Mouse (Mus musculus) cerebellum, adult 2 months (tissue): Measurements from ENCODE around the gene Wdr5.

Experiments
- CTCF ChIP-seq: fragments of 200-500 bp; IDR thresholded peaks from 2 replicates; pipeline ENCODE4 v1.5.1; 2011; ENCODE audit warnings: low read depth, mild to moderate bottlenecking, control low read depth, low read length, moderate library complexity, borderline replicate concordance; ENCODE audit not compliant: insufficient read depth
- POLR2A ChIP-seq: fragments of 200-500 bp; IDR thresholded peaks from 2 replicates; pipeline ENCODE4 v1.6.1; 2011; ENCODE audit warnings: low read length, control low read depth, borderline replicate concordance; ENCODE audit not compliant: insufficient read depth

DNA sequence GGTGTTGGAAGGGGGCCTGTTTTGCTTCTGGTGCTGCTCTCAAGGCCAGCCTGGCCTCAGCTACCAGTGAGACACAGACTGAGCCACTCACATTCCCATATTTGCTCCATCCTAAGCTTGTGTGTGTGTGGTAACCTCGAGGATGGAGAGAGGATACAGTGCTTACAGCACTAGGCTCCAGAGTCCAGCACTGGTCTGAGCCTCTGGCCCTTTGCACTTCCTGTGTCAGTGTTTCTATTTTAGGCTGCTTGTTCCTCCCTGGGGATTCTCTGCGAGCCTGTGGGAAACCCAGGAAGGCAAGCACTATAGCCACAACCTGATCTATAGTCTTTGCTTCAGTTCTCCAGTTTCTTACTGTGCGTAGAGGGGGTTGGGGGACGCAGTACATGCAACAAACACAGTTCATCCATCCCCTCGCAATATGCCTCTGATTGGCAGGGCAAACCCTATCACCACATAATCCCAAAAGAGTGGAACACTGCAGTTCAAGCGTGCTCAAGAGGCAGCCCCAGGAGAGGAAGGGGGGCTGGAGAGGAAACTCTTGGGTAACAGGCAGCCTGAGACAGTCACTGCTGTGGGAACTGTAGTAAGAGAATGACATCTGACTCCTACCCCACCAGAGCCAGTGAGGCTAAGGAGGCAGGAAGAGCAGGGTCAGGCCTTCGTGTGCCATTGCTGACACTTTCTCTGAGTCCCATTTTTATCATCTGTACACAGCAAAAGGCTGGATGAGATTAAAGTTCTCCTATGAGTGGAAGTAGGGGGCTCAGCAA is 10.7 kb upstream of the Wdr5 start:
- TF ChIP-seq CTCF, result no peak
- no peak for TF ChIP-seq POLR2A
